Mouse (Mus musculus): Measurements from ENCODE around the gene Trit1. TPM values are rescaled to one million over a fixed set of nuclear protein-coding genes. Genes with fewer than 3 reads are reported as not detected.

The Trit1 gene
- polyA plus RNA-seq (2016; fragmentation: Nextera tagmentation; extraction: Ambion mirVana) = 22.7 and 25.0 TPM in 2 replicates

DNA sequence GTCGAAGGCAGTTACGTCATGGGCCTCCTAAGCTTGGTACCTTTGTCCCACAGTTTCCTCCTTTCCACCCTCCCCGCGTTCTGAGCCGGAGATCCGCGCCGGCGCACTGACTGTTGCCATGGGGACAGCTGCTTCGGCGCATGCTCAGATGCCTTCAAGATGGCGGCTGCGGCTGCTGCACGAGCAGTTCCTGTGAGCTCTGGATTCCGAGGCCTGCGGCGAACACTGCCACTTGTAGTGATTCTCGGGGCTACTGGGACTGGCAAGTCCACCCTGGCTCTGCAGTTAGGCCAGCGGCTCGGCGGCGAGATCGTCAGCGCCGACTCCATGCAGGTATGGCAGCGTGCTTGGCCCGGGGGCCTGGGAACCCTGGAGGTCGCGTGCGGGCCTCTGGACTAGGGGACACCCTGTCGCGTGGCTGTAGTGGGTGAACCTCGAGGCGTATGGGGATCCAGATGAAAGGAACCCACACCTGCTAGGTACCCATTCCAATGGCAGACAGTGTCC lies at the start of gene Trit1:
Trit1 (plus strand) TSS at position 147 of the 507 bp plus-strand sequence.
- peak within 1 kb of the TSS; percentile 83 for H3K4me3 ChIP-seq
- no peaks in the 10 kb centered on the region for H3K27me3 ChIP-seq (ENCODE audit: insufficient read depth, poor library complexity, severe bottlenecking)
- under 1% methylated on average over 34 of the region's 34 CpGs for WGBS
- H3K9me3 ChIP-seq = no peaks in the 10 kb centered on the region
- DNase-seq (ENCODE audit: low spot score) = peak; percentile 97
- peak within 1 kb of the TSS; percentile 94 for H3K27ac ChIP-seq
- peaks cover 63% of the 10 kb centered on the region for H3K4me1 ChIP-seq (replicated peaks)
- peaks cover 31% of the 10 kb centered on the region for H3K36me3 ChIP-seq

DNA sequence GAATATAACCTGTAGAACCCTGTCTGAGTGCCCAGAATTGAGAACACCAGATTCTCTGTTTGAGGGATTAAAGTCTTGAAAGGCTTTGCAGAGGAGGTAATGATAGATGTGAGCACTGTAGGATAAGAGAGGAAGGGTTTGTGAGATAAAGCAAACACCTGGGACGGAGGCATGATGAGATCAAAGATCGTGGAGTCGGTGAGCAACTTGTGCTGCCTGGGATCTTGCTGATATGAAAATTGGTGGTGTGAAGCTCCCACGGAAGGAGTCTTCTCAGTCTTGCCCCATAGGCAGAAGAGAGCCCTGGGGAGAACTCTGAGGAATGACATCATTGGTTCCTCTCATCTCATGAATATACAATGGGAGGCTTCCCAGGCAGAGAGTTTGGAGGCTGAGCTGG lies 48.3 kb upstream of the Trit1 start:
- no peaks in the 10 kb centered on the region for H3K9me3 ChIP-seq
- peaks cover 2% of the 10 kb centered on the region for H3K4me1 ChIP-seq (replicated peaks)
- no peak overlapping the region for H3K4me3 ChIP-seq
- no peak for DNase-seq (ENCODE audit: low spot score)
- 74% methylated on average over 4 of the region's 4 CpGs for WGBS
- H3K36me3 ChIP-seq = no peaks in the 10 kb centered on the region
- no peak overlapping the region for H3K27ac ChIP-seq
- H3K27me3 ChIP-seq (ENCODE audit: insufficient read depth, poor library complexity, severe bottlenecking) = 0 out of 2 replicates have a peak, but pooled peaks cover 3% of the 10 kb centered on the region

DNA sequence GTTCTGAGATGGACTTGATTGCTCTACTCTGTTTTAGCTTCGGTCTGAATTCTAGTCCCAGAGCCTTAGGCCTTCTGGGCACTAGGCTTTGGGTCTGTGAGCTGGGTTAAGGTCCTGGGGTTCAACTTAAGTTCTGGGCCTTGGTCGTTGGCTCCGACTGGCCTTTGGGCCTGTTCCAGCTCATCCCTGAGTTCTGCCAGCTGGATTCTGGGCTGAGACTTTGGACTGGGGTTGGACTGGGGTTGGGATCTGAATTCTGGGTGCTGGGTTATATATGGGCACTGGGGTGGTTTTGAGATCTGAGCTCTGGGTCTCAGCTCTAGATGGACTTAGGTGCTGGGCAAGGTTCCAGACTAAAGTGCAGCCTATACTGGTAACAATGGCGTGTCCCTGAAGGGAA lies 45.2 kb upstream of the Trit1 start:
- WGBS = 88% methylated on average over 4 of the region's 4 CpGs
- H3K36me3 ChIP-seq = no peaks in the 10 kb centered on the region
- H3K4me3 ChIP-seq = no peak overlapping the region
- H3K27ac ChIP-seq = no peak overlapping the region
- no peaks in the 10 kb centered on the region for H3K4me1 ChIP-seq (replicated peaks)
- no peak for DNase-seq (ENCODE audit: low spot score)
- no peaks in the 10 kb centered on the region; the same call in 1 of the 2 replicates for H3K27me3 ChIP-seq (ENCODE audit: insufficient read depth, poor library complexity, severe bottlenecking)
- H3K9me3 ChIP-seq = no peaks in the 10 kb centered on the region

DNA sequence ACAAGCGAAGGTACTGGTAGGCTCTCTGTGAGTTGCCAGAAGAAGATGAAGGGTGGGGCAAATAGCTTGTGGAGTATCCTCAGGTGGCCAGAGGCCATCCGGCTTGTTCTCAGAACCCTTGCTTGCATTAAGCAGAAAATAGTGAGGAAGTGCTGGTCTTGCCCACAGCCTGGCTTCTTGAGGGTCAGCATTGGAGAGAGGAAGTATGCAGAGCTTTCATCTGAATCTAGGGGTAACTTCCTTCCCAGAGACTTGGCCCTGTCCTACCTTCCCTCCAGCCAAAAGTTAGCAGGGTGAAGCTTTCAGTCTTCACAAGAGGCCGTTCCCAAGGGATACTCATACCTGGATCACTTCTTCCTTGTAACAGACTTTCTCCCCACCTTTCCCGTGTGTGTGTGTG lies 44.8 kb upstream of the Trit1 start:
- Histone ChIP-seq H3K27ac (no peak overlapping the region), H3K36me3 (no peaks in the 10 kb centered on the region), H3K4me1 (replicated peaks) (no peaks in the 10 kb centered on the region), H3K4me3 (no peak overlapping the region), H3K27me3 (ENCODE audit: insufficient read depth, poor library complexity, severe bottlenecking) (no peaks in the 10 kb centered on the region; the same call in 1 of the 2 replicates), H3K9me3 (no peaks in the 10 kb centered on the region)
- WGBS = 84% methylated on average over 4 of the region's 4 CpGs
- no peak for DNase-seq (ENCODE audit: low spot score)

DNA sequence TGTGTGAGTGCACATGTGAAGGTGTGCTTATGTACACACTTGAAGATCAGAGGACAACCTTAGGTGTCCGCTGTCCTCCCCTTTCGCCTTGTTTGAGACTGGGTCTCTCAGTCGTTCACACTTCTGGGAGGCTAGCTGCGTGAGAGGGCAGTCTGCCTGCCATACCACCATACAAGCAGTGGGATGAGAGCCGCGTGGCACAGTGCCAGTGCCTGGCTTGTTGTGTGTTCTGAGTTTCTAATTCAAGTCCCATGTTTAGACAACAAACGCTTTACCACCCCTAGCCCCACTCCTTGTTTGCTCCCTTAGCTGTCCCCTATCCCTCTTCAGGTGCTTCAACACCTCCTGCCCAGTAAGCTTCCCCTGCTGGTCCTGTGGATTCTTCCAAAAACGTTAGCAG lies 44.3 kb upstream of the Trit1 start:
- WGBS = 79% methylated on average over 8 of the region's 8 CpGs
- Histone ChIP-seq H3K27me3 (ENCODE audit: insufficient read depth, poor library complexity, severe bottlenecking) (no peaks in the 10 kb centered on the region; the same call in 1 of the 2 replicates), H3K9me3 (no peaks in the 10 kb centered on the region), H3K27ac (no peak overlapping the region), H3K4me3 (no peak overlapping the region), H3K36me3 (no peaks in the 10 kb centered on the region), H3K4me1 (replicated peaks) (no peaks in the 10 kb centered on the region)
- no peak for DNase-seq (ENCODE audit: low spot score)

DNA sequence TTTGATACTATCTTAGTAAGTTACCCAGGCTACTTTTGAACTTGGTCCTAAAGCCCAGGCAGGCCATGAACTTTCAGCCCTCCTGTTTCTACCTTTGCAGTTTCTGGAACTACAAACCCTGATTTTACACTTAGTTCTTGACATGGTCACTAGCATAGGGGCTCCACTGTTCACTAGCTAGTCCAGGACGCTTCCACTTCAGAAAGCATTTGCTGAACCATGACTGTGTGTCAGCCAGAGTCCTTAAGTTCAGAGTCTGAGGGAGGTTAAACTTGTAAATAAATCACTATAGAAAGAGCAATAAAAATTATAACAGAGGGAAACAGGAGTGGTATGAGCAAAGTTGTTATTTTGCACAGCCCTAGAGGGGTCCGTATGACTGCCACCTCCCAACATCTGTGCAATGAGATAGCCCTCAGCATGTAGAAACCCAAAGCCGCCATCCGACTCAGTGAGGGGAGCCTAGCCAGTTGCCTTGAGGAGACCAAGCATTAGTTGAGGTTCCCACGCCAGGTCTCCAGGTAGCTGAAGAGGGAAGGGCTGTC lies 41.3 kb upstream of the Trit1 start:
- no peak overlapping the region for H3K4me3 ChIP-seq
- no peaks in the 10 kb centered on the region; the same call in 1 of the 2 replicates for H3K27me3 ChIP-seq (ENCODE audit: insufficient read depth, poor library complexity, severe bottlenecking)
- no peaks in the 10 kb centered on the region for H3K9me3 ChIP-seq
- H3K27ac ChIP-seq = no peak overlapping the region
- H3K4me1 ChIP-seq (replicated peaks) = no peaks in the 10 kb centered on the region
- 88% methylated on average over 5 of the region's 5 CpGs for WGBS
- no peak for DNase-seq (ENCODE audit: low spot score)
- no peaks in the 10 kb centered on the region for H3K36me3 ChIP-seq

DNA sequence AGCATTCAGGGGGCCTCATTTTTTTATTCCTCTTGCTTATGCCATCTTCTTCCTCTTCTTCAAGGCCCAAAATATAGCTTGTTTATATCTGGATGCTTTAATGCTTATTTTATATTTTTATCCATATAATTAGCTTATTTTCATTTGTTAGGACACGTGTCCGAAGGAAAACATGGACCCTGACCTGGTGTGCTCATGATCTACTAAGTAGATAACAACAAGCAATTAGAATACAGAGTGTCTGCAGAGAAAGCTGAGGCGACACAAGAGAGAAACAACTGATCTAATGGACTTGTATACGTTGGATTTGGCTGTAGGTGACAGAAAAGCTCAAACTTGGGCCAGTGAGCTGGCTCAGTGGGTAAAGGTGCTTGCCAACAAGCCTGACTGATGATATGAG lies 39.5 kb upstream of the Trit1 start:
- Histone ChIP-seq H3K4me1 (replicated peaks) (peaks cover 6% of the 10 kb centered on the region; the same call in 1 of the 2 replicates), H3K9me3 (no peaks in the 10 kb centered on the region), H3K36me3 (no peaks in the 10 kb centered on the region), H3K4me3 (no peak overlapping the region), H3K27me3 (ENCODE audit: insufficient read depth, poor library complexity, severe bottlenecking) (peaks cover 10% of the 10 kb centered on the region), H3K27ac (no peak overlapping the region)
- WGBS = 80% methylated on average over 4 of the region's 4 CpGs
- DNase-seq (ENCODE audit: low spot score) = no peak

DNA sequence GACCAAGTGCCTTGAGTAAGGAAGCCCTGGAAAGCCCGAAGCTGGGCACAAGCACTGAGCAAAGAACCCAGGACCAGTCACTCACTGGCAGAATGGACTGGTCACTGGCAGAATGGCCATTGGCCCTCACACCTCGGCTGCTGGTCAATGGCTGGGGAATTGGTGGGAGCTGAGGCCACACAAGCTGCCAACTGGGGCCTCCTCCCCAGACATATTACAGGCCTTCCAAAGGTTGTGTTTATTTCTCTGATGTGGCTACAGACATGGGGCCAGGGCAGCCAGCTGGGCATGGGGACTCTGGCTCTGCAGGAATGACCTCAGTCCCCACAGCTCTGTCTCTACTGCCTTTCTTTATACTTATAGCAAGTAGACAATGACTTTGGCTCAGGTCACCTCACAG lies 37.5 kb upstream of the Trit1 start:
- Histone ChIP-seq H3K4me3 (no peak overlapping the region), H3K27me3 (ENCODE audit: insufficient read depth, poor library complexity, severe bottlenecking) (peaks cover 29% of the 10 kb centered on the region), H3K36me3 (no peaks in the 10 kb centered on the region), H3K9me3 (no peaks in the 10 kb centered on the region), H3K4me1 (replicated peaks) (peaks cover 21% of the 10 kb centered on the region), H3K27ac (no peak overlapping the region)
- DNase-seq (ENCODE audit: low spot score) = no peak
- 87% methylated on average over 2 of the region's 2 CpGs for WGBS

DNA sequence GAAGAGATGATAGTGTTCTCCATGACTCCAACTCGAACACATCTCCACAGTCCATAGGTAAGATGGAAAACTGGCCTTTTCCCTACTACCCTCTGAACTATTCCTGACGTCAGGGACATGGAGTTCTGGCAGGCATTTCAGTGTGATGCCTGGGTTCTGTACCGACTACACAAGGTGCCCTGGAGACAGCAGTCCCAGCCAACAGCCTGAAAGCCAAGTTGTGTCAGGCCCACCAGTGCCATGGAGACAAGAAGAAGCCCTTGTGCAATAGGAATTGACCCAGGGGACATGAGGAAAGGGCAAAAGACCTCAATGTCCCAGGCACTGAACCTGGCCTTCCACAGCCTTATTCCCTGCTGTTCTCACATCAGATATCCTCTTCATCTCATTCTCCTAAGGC lies 36.6 kb upstream of the Trit1 start:
- peaks cover 38% of the 10 kb centered on the region for H3K27me3 ChIP-seq (ENCODE audit: insufficient read depth, poor library complexity, severe bottlenecking)
- no peak overlapping the region for H3K4me3 ChIP-seq
- peaks cover 24% of the 10 kb centered on the region for H3K4me1 ChIP-seq (replicated peaks)
- 73% methylated on average over 3 of the region's 3 CpGs for WGBS
- no peaks in the 10 kb centered on the region for H3K36me3 ChIP-seq
- DNase-seq (ENCODE audit: low spot score) = no peak
- H3K27ac ChIP-seq = no peak overlapping the region
- H3K9me3 ChIP-seq = no peaks in the 10 kb centered on the region

DNA sequence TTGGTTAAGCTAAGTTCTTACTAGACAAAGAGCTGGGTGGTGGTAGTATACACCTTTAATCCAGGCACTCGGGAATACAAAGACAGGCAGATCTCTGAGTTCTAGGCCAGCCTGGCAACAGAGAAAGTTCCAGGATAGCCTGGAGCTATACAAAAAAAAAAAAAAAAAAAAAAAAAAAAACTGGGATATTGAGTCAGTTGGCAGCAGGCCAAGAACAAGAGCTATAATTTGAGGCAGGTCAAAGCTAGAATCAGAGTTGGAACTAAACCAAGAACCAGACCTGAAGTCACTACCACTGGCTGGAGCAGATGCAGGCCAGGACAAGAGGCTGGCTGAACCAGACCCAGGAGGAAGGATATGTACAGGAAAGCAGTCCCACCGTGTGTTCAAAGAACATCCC lies 35.7 kb upstream of the Trit1 start:
- no peak overlapping the region for H3K27ac ChIP-seq
- WGBS = 86% methylated on average over 2 of the region's 2 CpGs
- H3K4me1 ChIP-seq (replicated peaks) = peaks cover 24% of the 10 kb centered on the region
- H3K36me3 ChIP-seq = no peaks in the 10 kb centered on the region
- no peaks in the 10 kb centered on the region for H3K9me3 ChIP-seq
- peaks cover 38% of the 10 kb centered on the region for H3K27me3 ChIP-seq (ENCODE audit: insufficient read depth, poor library complexity, severe bottlenecking)
- no peak for DNase-seq (ENCODE audit: low spot score)
- H3K4me3 ChIP-seq = no peak overlapping the region

DNA sequence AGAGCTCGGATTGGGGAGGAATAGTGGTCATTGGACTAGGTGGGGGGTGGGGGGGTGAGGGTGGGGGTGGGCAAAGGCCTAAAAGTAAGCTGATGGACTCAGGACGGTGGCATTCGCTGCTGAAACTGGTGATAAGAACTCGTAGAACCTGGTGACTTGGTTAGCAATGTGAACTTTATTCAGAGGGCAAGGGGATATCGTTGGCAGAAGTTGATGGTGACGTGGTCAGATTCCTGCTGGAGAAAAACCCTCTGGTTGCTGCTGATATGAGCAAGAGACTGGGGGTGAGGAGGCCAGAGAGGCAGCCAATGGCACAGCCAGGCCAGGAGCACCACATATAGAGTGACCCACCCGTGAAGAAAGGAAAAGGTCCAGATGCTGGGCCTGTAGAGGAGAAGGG lies 35.2 kb upstream of the Trit1 start:
- WGBS = 89% methylated on average over 7 of the region's 7 CpGs
- no peak overlapping the region for H3K27ac ChIP-seq
- H3K4me1 ChIP-seq (replicated peaks) = peaks cover 24% of the 10 kb centered on the region
- no peaks in the 10 kb centered on the region for H3K36me3 ChIP-seq
- peaks cover 38% of the 10 kb centered on the region for H3K27me3 ChIP-seq (ENCODE audit: insufficient read depth, poor library complexity, severe bottlenecking)
- H3K9me3 ChIP-seq = no peaks in the 10 kb centered on the region
- no peak overlapping the region for H3K4me3 ChIP-seq
- DNase-seq (ENCODE audit: low spot score) = no peak

DNA sequence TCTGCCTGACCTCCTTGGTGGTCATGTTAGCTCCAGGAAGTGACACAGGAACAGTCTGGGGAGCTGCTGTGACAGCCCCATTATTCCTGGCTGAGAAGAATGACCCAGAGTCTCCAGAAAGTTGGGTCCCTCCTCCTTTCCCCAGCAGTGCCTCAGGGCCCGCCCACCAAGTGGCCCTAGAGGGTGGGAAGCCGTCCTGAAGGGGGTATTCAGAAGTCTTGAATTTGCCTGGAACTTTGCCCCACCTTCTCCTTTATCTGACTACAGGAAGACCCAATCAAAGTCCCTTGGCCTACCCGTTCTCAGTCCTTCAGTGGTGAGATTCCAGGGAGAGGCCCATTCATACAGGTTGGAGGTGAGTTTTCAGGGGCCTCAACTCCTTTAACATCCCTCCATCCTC lies 34.5 kb upstream of the Trit1 start:
- Histone ChIP-seq H3K4me1 (replicated peaks) (peaks cover 24% of the 10 kb centered on the region), H3K27me3 (ENCODE audit: insufficient read depth, poor library complexity, severe bottlenecking) (peaks cover 38% of the 10 kb centered on the region), H3K9me3 (no peaks in the 10 kb centered on the region), H3K36me3 (no peaks in the 10 kb centered on the region), H3K4me3 (no peak overlapping the region), H3K27ac (no peak overlapping the region)
- 36% methylated on average over 3 of the region's 3 CpGs for WGBS
- DNase-seq (ENCODE audit: low spot score) = no peak

DNA sequence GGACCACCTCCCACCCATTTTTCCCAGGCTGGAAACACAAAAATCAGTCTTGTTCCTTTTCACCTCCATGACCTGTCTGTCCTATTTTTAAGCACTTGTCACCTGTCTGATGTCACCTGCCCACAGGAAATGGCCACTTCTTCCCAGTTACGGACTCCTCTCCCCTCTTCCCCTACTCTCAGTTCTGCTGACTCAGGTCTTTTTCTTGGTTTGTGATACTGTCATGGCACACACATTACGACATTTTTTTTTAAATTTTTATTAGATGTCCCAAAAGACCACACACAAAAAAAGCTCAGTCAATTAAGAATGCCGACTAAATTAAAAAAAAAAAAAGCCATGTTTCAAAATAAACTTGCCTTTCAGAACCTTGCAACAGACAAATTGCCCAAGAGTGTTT lies 33.9 kb upstream of the Trit1 start:
- 85% methylated on average over 3 of the region's 3 CpGs for WGBS

More for the DNA sequence above, 33.9 kb upstream of the Trit1 start:
- H3K27me3 ChIP-seq (ENCODE audit: insufficient read depth, poor library complexity, severe bottlenecking) = peaks cover 38% of the 10 kb centered on the region
- no peaks in the 10 kb centered on the region for H3K36me3 ChIP-seq
- H3K4me1 ChIP-seq (replicated peaks) = peaks cover 24% of the 10 kb centered on the region
- H3K27ac ChIP-seq = no peak overlapping the region
- no peaks in the 10 kb centered on the region for H3K9me3 ChIP-seq
- no peak for DNase-seq (ENCODE audit: low spot score)
- H3K4me3 ChIP-seq = no peak overlapping the region; the same call in 1 of the 2 replicates

Measured in hindbrain, embryonic 10.5 days (tissue).